Mouse (Mus musculus) liver (tissue): ENCODE data around the gene Ppp1r12c.

Source experiments
- DNase-seq: peaks from one replicate; pipeline ENCODE4 v3.0.0-alpha.2; 2020; ENCODE audit warnings: mixed read lengths

Ppp1r12c gene

DNA sequence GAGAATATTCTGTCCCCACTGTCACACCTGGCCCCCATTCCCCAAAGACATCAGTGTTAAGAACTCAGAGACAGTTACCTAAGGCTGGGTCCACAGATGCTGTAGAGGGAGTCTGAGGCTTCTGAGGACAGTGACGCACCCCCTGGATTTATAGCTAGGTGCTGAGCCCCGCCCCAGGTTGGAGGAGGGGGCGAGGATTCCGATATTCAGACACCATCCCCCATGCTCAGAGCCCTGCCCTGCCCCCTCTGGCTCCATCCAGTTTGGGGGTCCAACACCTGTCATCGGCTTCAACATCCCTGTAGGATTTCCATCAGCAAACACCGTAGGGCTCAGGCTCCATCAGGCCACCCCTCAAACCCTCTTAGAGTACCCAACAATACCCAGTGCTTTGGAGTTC is 14.4 kb upstream of the Ppp1r12c start:
- DNase-seq: no peak

GRCm38 (mm10) chr7:4513829-4514712 is 12.6 kb upstream of the Ppp1r12c start:
- no peak for DNase-seq

- DNase-seq: peak; percentile 62
Measured at GRCm38 (mm10) chr7:4513236-4513635, 11.8 kb upstream of the Ppp1r12c start.

GRCm38 (mm10) chr7:4511489-4512224 is 10.2 kb upstream of the Ppp1r12c start:
- DNase-seq: no peak

DNA sequence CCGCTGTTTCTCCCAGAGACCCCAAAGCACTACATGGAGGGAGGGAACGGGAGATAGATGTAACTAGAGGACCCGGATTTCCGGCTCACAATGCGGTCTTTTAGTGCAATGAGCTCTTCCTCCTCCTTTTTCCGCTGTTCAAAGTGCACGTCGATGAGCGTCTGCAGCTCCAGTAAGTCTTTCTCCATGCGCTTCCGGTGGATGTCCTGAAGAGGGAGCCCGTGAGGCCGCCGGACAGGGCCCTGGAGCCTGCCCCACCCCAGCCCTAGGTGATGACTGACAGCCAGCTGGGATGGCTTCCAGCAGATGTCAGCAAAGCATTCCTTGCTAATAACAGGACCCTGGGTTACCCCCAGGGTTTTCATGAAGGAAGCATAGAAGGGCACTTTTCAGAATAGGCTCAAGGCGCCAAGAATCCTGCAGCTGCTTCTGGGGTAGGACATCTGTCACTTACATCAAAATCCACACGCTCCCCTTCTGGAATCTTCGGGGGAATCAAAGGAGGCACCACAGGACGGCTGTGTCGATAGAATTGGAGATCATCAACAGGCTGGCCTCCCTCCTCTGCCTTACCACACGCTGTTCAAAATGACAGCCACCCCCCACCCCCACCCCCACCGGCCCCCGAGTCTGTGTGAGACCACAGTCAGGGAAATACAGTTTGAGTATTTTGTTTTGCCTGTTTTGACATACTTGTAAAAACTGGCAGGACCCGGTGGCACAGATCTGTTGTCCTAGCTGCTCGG is 8.6 kb upstream of the Ppp1r12c start:
- DNase-seq: peak; percentile 84

- no peak for DNase-seq
Measured at GRCm38 (mm10) chr7:4508739-4509116, 7.2 kb upstream of the Ppp1r12c start.

- no peak for DNase-seq
Measured at GRCm38 (mm10) chr7:4508062-4508738, 6.7 kb upstream of the Ppp1r12c start.

DNA sequence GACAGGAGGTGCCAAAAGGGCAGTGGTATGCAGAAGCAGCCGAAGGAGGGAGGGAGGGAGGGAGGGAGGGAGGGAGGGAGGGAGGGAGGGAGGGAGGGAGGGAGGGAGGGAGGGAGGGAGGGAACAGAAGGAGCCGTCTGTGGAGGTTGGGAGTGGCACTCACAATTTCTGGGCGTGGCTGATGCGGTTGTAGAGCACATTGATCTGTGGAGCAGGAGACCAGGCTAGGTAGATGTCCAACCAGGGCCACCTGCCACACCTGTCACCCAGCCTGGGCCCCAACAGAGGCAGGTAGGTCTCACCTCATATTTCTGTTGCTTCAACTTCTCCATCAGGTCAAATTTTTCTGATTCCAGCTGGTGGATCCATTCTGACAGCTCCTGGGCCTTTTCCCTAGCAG is 5.7 kb upstream of the Ppp1r12c start:
- DNase-seq: peak; percentile 53

DNA sequence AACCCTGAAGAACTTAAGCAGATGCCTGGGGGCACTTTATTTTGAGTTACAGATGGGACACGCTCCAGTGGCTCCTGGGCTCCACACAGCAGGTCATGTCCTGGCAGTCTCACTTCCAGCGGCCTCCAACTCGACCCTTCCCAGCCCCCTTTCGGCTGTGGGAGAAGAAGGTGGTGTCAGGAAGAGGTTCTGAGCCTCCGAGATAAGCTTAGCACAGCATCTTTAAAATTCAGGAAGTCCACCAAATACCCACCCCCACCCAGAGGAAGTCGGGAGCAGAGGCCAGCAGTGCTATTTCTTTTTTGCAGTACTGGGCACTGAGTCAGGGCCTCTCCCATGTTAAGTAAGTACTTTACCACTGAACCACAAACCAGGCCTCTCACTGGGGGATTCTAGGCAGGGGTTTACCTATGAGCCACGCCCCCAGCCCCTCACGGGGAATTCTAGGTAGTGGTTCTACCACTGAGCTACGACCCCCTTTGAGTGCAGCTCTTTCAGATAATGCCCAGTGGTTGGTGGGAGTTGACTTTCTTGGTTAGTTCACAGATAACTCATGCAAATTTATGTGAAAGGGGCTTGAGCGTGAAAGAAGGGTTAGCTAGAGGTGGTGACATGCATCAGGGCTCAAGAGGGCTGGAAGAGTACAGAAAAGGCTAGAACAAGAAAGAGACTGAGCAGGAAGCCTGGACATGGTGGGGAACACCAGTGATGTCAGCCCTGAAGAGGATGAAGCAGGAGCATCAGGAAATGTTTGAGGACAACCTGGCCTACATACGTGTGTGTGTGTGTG is 3.4 kb upstream of the Ppp1r12c start:
- DNase-seq: peak; percentile 42

DNA sequence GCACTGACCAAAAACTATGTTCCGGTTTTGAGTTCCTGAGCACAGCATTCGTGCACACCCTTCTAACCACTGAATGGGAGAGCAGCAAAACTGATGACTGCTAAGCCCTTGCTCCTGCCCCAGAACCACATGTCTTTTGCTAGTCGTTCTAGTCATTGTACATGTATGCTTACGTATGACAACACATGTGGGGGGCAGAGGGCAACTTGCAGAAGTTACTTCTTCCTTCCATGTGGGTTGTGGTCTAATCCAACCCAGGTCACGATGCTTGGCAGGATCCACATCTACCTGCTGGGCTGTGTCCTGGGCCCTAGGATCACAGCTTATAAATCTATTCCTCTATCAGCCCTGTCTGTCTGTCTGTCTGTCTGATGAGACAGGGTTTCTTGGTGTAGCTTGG is 2.4 kb upstream of the Ppp1r12c start:
- DNase-seq: no peak

- DNase-seq: no peak
Measured at GRCm38 (mm10) chr7:4503100-4503499, 1.6 kb upstream of the Ppp1r12c start.

DNA sequence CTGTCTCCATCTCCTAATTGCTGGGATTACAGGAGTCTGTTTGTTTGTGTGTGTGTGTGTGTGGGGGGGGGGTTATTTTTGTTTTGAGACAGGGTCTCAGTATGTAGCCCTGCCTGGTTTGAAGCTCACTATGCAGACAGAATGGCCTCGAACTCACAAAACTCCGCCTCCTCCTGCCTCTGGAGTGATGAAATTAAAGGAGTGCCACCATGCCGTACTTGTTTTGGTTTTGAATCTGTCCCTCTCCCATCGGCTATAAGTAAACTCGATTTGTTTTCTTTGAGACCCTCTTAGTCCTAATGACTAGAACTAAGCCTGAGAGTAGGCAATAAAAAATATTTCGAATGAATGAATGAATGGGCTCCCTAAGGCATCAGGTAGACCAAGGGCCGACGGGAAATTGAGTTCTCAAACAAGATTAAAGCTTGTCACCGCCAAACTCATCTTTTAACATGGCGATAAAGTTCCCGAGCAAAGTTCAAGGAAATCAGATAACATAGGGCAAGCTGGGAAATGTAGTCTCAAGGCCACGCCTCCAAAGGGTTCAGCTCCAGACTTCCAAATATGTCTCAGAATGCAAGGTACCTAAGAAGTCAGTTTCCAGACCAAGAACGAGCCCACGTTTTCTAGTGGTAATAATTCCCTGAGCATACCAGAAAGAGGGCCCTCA is 1.1 kb upstream of the Ppp1r12c start:
- DNase-seq: peak; percentile 61

GRCm38 (mm10) chr7:4500892-4501471 is 498 bp downstream of the Ppp1r12c start:
- DNase-seq: peak; percentile 66

- no peak for DNase-seq
Measured at GRCm38 (mm10) chr7:4499034-4499433, 2.4 kb downstream of the Ppp1r12c start.

GRCm38 (mm10) chr7:4498251-4498650 is 3.2 kb downstream of the Ppp1r12c start:
- no peak for DNase-seq

- DNase-seq: no peak
Measured at GRCm38 (mm10) chr7:4497271-4497903, 4.1 kb downstream of the Ppp1r12c start.

DNA sequence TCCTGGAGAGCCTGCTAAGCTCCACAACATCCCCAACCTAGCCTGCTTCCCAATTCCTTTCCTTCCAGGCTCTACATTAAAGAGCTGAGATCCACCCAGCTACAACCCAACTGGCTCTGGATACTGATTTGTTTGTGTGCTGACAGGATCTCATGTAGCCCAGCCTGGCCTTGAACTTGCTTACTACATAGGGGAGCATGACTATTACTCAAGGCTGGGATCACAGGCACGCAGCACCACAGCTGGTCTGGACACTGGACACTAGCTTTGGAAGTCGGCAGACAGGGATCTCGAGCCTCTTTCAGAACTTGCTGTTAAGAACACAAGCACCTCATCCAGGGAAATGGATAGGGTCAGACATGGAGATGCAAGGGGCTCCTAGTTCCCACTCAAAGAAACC is 5.0 kb downstream of the Ppp1r12c start:
- no peak for DNase-seq

DNA sequence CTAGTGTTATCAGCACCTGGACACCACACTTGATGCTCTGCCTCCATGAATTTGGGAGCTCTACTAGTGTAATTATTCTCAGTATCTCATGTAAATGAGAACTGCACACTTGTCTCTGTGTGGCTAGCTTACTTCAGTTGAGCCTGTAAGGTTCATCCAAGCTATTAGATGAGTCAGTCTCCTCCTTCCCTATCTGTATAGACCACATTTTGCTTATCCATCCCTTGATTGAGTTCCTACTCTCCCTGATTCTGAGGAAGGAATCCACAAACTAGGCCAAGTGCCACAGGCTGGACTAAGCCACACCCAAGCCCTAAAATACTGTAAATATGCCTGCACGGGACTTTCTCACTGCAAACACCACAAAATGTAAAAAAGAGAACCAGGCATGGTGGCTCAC is 7.5 kb downstream of the Ppp1r12c start:
- no peak for DNase-seq

- no peak for DNase-seq
Measured at GRCm38 (mm10) chr7:4492284-4493224, 8.9 kb downstream of the Ppp1r12c start.
